Mouse (Mus musculus): ENCODE measurements around the gene Fam53b. TPM values are rescaled to one million over a fixed set of nuclear protein-coding genes. Genes with fewer than 3 reads are reported as not detected.

Fam53b gene
- polyA plus RNA-seq, 1 experiment from 2014 or later, result 31.2 TPM

DNA sequence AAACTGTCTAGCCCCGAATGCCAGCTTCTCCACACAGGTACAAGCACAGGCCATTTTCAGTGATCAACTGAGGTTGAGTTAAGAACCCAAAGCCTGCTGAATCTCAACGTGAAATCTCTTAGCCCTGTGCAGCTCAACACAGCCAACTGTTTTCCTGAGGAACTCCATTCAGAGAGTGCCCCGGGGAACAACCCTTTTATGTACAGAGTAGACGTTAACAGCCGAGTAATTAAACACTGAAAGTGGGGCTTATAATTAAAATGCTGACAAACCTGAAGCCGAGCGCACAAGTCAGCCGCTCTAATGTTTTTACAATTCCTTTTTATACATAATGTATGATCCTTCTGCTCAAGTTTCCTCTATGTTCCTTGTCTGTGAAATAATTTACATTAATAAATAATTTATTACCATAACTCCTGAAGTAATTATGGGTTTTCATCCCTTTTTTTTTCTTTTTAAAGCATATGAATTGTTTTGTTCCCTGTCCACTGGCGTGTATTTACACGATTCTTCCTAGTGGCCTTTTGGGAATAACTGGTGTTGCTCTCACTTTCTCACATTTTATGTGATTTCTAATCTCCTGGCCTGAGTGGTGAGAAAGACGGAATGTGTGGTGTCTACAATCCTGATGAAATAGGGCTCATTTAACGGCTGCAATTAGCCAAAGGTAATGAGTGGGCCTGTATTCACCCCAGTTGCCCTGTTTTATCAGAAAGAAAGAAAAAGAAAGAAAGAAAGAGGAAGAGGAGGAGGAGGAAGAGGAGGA lies 46.3 kb downstream of the Fam53b start:
- TF ChIP-seq CTCF (IDR thresholded peaks at IDR 0.05), result no peak
- TF ChIP-seq EP300 (IDR thresholded peaks at IDR 0.05), result no peak
- no peak overlapping the region for H3K9ac ChIP-seq (replicated peaks; ENCODE audit: low read depth)
- H3K36me3 ChIP-seq (ENCODE audit: insufficient read depth, low read length), result peaks cover 14% of the 10 kb centered on the region; the same call in 1 of the 2 replicates
- no peak overlapping the region for H3K27ac ChIP-seq (ENCODE audit: low read length)
- 69% methylated on average over 12 of the region's 12 CpGs for WGBS
- H3K4me3 ChIP-seq (ENCODE audit: low read depth, low read length), result no peak overlapping the region
- H3K9me3 ChIP-seq (ENCODE audit: low read length), result no peaks in the 10 kb centered on the region
- DNase-seq (ENCODE audit: low spot score), result no peak
- no peak overlapping the region for H3K4me2 ChIP-seq (replicated peaks; ENCODE audit: low read depth, low read length)
- no peaks in the 10 kb centered on the region for H3K27me3 ChIP-seq (replicated peaks; ENCODE audit: insufficient read depth, low read length)
- peaks cover 3% of the 10 kb centered on the region; the same call in 1 of the 2 replicates for H3K4me1 ChIP-seq (ENCODE audit: insufficient read depth, low read depth, low read length)
- no peak for ATAC-seq

- peak; percentile 86 for ATAC-seq
- 50% methylated on average over 11 of the region's 11 CpGs for WGBS
- peak overlapping the region; percentile 60 for H3K27ac ChIP-seq (ENCODE audit: low read length)
Observed at GRCm38 (mm10) chr7:132766235-132766871, 47.3 kb downstream of the Fam53b start.

GRCm38 (mm10) chr7:132765629-132766186 lies 48.0 kb downstream of the Fam53b start:
- TF ChIP-seq EP300 (IDR thresholded peaks at IDR 0.05) (no peak), CTCF (IDR thresholded peaks at IDR 0.05) (no peak)
- Histone ChIP-seq H3K27me3 (replicated peaks; ENCODE audit: insufficient read depth, low read length) (no peaks in the 10 kb centered on the region), H3K4me2 (replicated peaks; ENCODE audit: low read depth, low read length) (no peak overlapping the region), H3K36me3 (ENCODE audit: insufficient read depth, low read length) (peaks cover 11% of the 10 kb centered on the region; the same call in 1 of the 2 replicates), H3K9ac (replicated peaks; ENCODE audit: low read depth) (no peak overlapping the region), H3K27ac (ENCODE audit: low read length) (peak overlapping the region; percentile 60), H3K9me3 (ENCODE audit: low read length) (no peaks in the 10 kb centered on the region), H3K4me3 (ENCODE audit: low read depth, low read length) (no peak overlapping the region), H3K4me1 (ENCODE audit: insufficient read depth, low read depth, low read length) (peaks cover 3% of the 10 kb centered on the region; the same call in 1 of the 2 replicates)
- WGBS, result 61% methylated on average over 3 of the region's 3 CpGs
- no peak for DNase-seq (ENCODE audit: low spot score)
- ATAC-seq, result no peak

More at GRCm38 (mm10) chr7:132766235-132766871, 47.3 kb downstream of the Fam53b start:
- H3K4me1 ChIP-seq (ENCODE audit: insufficient read depth, low read depth, low read length), result peaks cover 3% of the 10 kb centered on the region; the same call in 1 of the 2 replicates
- H3K36me3 ChIP-seq (ENCODE audit: insufficient read depth, low read length), result peaks cover 14% of the 10 kb centered on the region; the same call in 1 of the 2 replicates
- DNase-seq (ENCODE audit: low spot score), result peak; percentile 66
- H3K27me3 ChIP-seq (replicated peaks; ENCODE audit: insufficient read depth, low read length), result no peaks in the 10 kb centered on the region
- no peaks in the 10 kb centered on the region for H3K9me3 ChIP-seq (ENCODE audit: low read length)
- no peak overlapping the region for H3K9ac ChIP-seq (replicated peaks; ENCODE audit: low read depth)
- no peak overlapping the region for H3K4me2 ChIP-seq (replicated peaks; ENCODE audit: low read depth, low read length)
- H3K4me3 ChIP-seq (ENCODE audit: low read depth, low read length), result no peak overlapping the region
- TF ChIP-seq CTCF (IDR thresholded peaks at IDR 0.05) (no peak), EP300 (IDR thresholded peaks at IDR 0.05) (peak; percentile 78)

GRCm38 (mm10) chr7:132764896-132765491 lies 48.7 kb downstream of the Fam53b start:
- DNase-seq (ENCODE audit: low spot score) (no peak), ATAC-seq (peak; percentile 7; the same call in 1 of the 2 replicates)
- Histone ChIP-seq H3K27ac (ENCODE audit: low read length) (peak overlapping the region; percentile 7; the same call in 1 of the 2 replicates), H3K4me3 (ENCODE audit: low read depth, low read length) (no peak overlapping the region), H3K27me3 (replicated peaks; ENCODE audit: insufficient read depth, low read length) (no peaks in the 10 kb centered on the region), H3K9ac (replicated peaks; ENCODE audit: low read depth) (no peak overlapping the region), H3K4me2 (replicated peaks; ENCODE audit: low read depth, low read length) (no peak overlapping the region), H3K9me3 (ENCODE audit: low read length) (no peaks in the 10 kb centered on the region), H3K4me1 (ENCODE audit: insufficient read depth, low read depth, low read length) (peaks cover 3% of the 10 kb centered on the region; the same call in 1 of the 2 replicates), H3K36me3 (ENCODE audit: insufficient read depth, low read length) (peaks cover 7% of the 10 kb centered on the region; the same call in 1 of the 2 replicates)
- TF ChIP-seq EP300 (IDR thresholded peaks at IDR 0.05), result no peak
- TF ChIP-seq CTCF (IDR thresholded peaks at IDR 0.05), result no peak
- WGBS, result 60% methylated on average over 4 of the region's 4 CpGs

GRCm38 (mm10) chr7:132764314-132764713 lies 49.4 kb downstream of the Fam53b start:
- no peak for DNase-seq (ENCODE audit: low spot score)
- Histone ChIP-seq H3K27me3 (replicated peaks; ENCODE audit: insufficient read depth, low read length) (no peaks in the 10 kb centered on the region), H3K27ac (ENCODE audit: low read length) (peak overlapping the region; percentile 26; the same call in 1 of the 2 replicates), H3K4me2 (replicated peaks; ENCODE audit: low read depth, low read length) (no peak overlapping the region), H3K4me3 (ENCODE audit: low read depth, low read length) (no peak overlapping the region), H3K36me3 (ENCODE audit: insufficient read depth, low read length) (peaks cover 9% of the 10 kb centered on the region; the same call in 1 of the 2 replicates), H3K9ac (replicated peaks; ENCODE audit: low read depth) (no peak overlapping the region), H3K4me1 (ENCODE audit: insufficient read depth, low read depth, low read length) (peaks cover 3% of the 10 kb centered on the region; the same call in 1 of the 2 replicates), H3K9me3 (ENCODE audit: low read length) (no peaks in the 10 kb centered on the region)
- WGBS, result 90% methylated on average over 4 of the region's 4 CpGs
- TF ChIP-seq EP300 (IDR thresholded peaks at IDR 0.05), result no peak
- no peak for TF ChIP-seq CTCF (IDR thresholded peaks at IDR 0.05)
- no peak for ATAC-seq

Data from lung, postnatal 0 days (tissue).